Mouse (Mus musculus) embryonic facial prominence, embryonic 14.5 days (tissue): ENCODE results near the gene Mest. TPM values are rescaled to one million over a fixed set of nuclear protein-coding genes. Genes with fewer than 3 reads are reported as not detected.

Experiments
- ATAC-seq: fragments of 200-750 bp; cut with Nextera tagmentation; 2 replicates; pipeline ENCODE4 v1.8.0; 2017; ENCODE audit warnings: low read depth, moderate number of reproducible peaks, moderate TSS enrichment
- DNase-seq: peaks from one replicate; pipeline ENCODE4 v3.0.0-alpha.2; 2015; ENCODE audit warnings: low spot score
- H3K27ac ChIP-seq: fragments of 300-500 bp; sonication (generic); replicated peaks from 2 replicates; pipeline ENCODE4 v1.5.1; 2014; ENCODE audit warnings: low read depth, mild to moderate bottlenecking, low read length, moderate library complexity
- H3K27me3 ChIP-seq: fragments of 300-500 bp; sonication (generic); replicated peaks from 2 replicates; pipeline ENCODE4 v1.6.1; 2014; ENCODE audit warnings: low read length; ENCODE audit not compliant: control insufficient read depth, insufficient read depth
- H3K36me3 ChIP-seq: fragments of 300-500 bp; sonication (generic); 2 replicates; pipeline ENCODE4 v1.6.1; 2014; ENCODE audit warnings: low read length, mixed read lengths; ENCODE audit not compliant: control insufficient read depth, insufficient read depth
- H3K4me1 ChIP-seq: fragments of 300-500 bp; sonication (generic); 2 replicates; pipeline ENCODE4 v1.6.1; 2014; ENCODE audit warnings: antibody characterized with exemption, low read length; ENCODE audit not compliant: control insufficient read depth, insufficient read depth
- H3K4me2 ChIP-seq: fragments of 300-500 bp; sonication (generic); 2 replicates; pipeline ENCODE4 v1.6.1; 2014; ENCODE audit warnings: low read depth, mild to moderate bottlenecking, low read length, moderate library complexity, mixed read lengths
- H3K4me3 ChIP-seq: fragments of 300-500 bp; sonication (generic); 2 replicates; pipeline ENCODE4 v1.5.1; 2014; ENCODE audit warnings: low read depth, mild to moderate bottlenecking, low read length
- H3K9ac ChIP-seq: fragments of 300-500 bp; sonication (generic); 2 replicates; pipeline ENCODE4 v1.6.1; 2014; ENCODE audit warnings: low read depth, mild to moderate bottlenecking, low read length, moderate library complexity, mixed read lengths
- H3K9me3 ChIP-seq: fragments of 300-500 bp; sonication (generic); 2 replicates; pipeline ENCODE4 v1.6.1; 2016; ENCODE audit warnings: low read length; ENCODE audit not compliant: control insufficient read depth
- WGBS: fragments of 180-500 bp; shearing (Covaris S2); extraction: QIAGEN DNeasy Blood & Tissue Kit; methylation state at CpG from one replicate; pipeline ENCODE4 v1.1.7; 2014; 5-methylcytosine and 5-hydroxymethylcytosine counted together
- polyA plus RNA-seq: library from polyadenylated mRNA; unstranded; fragments of >200 nt; fragmentation: Nextera tagmentation; extraction: Ambion mirVana; gene quantifications from 2 replicates; pipeline ENCODE4 v1.2.1, GENCODE M21; 2014

Mest gene
- polyA plus RNA-seq: 2,046 and 2,257 TPM in 2 replicates

DNA sequence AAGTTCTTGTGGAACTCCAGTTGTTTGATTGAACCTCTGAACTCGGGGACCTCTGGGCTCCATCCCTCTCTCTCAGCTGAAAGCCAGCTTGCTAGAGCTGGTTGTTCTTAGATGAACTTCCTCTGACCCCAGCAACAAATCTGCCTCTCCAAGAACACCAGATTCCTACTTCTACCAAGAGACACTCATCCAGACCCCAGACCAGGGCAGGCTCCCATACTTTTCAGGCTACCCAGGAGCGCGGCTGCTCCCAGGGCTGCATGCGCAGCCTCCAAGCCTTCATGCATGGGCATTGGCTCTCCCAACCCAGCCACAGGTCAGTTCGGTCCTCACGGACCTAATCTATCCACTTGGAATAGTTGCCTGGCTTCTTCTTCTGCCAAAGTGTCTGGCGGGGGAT is at the start of gene Mest:
Gene Mest, plus strand, starts transcription at position 217 of the 400 bp plus-strand sequence.
- Histone ChIP-seq H3K36me3 (no peaks in the 10 kb centered on the region), H3K9me3 (no peaks in the 10 kb centered on the region), H3K27me3 (no peaks in the 10 kb centered on the region), H3K4me3 (no peak within 1 kb of the TSS), H3K4me1 (peaks cover 4% of the 10 kb centered on the region; the same call in 1 of the 2 replicates), H3K4me2 (no peak within 1 kb of the TSS), H3K9ac (no peak within 1 kb of the TSS), H3K27ac (no peak within 1 kb of the TSS)
- WGBS: 71% methylated on average over 7 of the region's 7 CpGs
- ATAC-seq (no peak), DNase-seq (no peak)

DNA sequence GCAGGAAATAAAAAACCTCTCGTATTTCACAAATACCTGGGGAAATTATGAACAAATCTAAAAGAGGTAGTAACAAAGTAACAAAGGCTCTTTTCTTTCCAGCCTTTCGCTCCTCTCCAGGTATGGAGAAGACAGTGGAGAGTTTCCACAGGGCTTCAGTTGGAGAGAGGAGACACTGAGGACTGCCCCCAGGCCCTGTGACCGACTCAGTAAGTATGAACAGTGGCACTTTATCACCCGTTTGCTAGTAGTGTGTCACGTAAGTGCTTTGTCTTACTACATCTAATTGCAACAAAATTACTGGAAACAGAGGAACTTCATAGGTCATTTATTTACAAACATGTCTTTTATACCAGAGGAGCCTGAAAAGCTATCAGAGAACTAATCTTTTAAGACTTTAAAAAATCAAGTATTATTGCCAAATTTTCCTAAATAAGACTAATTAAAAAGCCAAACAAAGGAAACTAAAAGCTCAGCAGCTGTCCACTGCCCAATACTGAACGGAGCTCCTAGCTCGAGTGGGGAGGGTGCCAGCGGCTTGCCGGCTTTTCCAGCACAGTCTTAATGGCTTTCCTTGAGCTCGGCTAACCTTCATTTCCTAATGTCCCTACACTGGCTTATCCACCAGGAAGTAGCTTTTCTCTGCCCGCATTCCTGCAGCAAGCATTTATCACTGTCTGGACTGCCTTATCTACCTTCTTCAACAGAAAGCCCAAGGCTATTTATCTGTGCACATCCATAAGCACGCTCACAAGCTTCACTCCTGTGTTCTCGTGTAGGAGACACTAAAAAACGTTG is 49.4 kb upstream of the Mest start:
- peak overlapping the region; percentile 65; the same call in 1 of the 2 replicates for H3K9ac ChIP-seq
- 19% methylated on average over 14 of the region's 14 CpGs for WGBS
- DNase-seq: peak; percentile 64

DNA sequence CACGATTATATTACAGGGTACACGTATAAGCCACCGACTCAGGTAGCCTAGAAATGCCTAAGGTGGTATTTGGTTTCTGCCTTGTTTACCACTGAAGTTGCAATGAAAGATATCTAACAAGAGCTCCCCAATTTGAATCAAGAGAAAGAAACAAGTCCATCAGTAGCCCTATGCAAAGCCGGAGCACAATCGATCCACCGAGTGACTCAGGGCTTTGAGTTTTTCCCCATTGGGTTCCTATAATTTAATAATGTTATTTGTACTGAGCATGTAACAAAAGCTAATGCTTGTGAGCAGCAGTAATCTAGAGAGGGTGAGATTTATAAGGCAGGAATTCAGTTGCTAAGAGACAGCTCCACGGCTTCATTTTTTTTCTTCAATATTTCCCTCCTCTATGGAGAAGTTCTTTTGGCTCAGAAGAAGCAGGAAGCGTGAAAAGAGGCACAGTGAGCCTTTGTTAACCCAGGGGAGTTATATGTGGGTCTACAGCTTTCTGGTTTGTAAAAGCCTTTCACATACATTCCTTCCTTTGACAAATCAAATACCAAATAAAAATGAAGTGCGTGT is 48.5 kb upstream of the Mest start:
- H3K9me3 ChIP-seq: no peaks in the 10 kb centered on the region
- H3K9ac ChIP-seq: peak overlapping the region; percentile 65
- ATAC-seq (peak; percentile 53; the same call in 1 of the 2 replicates), DNase-seq (peak; percentile 89)
- peak overlapping the region; percentile 48 for H3K4me2 ChIP-seq
- H3K4me1 ChIP-seq: peaks cover 61% of the 10 kb centered on the region
- 24% methylated on average over 9 of the region's 9 CpGs for WGBS
- H3K27ac ChIP-seq: peak overlapping the region; percentile 98
- no peaks in the 10 kb centered on the region for H3K36me3 ChIP-seq
- peak overlapping the region; percentile 11; the same call in 1 of the 2 replicates for H3K4me3 ChIP-seq
- no peaks in the 10 kb centered on the region for H3K27me3 ChIP-seq

More for the DNA sequence above, 49.4 kb upstream of the Mest start:
- Histone ChIP-seq H3K4me3 (peak overlapping the region; percentile 11; the same call in 1 of the 2 replicates), H3K27me3 (no peaks in the 10 kb centered on the region), H3K9me3 (no peaks in the 10 kb centered on the region), H3K36me3 (no peaks in the 10 kb centered on the region), H3K4me2 (peak overlapping the region; percentile 48), H3K27ac (peak overlapping the region; percentile 98), H3K4me1 (peaks cover 63% of the 10 kb centered on the region)
- ATAC-seq: 0 out of 2 replicates have a peak, but pooled peaks have one; percentile 26

DNA sequence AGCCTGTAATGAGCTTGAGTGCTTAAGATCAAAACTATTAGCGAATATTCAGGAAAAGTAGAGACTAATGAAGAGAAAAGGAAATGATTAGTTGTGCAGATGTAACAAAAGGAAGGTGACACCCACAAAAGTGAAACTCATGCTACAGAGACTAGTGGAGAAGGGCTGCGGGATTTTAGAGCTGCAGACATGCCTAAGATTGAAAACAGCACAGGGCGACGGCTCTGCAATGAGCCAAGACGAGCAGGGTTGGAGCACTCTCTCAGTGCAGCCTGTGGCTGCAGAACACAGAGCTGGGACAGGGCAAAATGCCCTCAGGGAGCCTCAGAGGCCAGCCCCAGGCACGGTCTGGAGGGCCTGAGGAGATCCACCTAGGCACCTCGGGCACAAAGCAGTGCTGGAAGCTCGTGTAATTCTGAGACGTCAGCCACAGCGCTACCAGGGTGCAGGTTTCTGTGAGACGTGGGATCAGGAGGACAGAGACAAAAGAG is 48.0 kb upstream of the Mest start:
- H3K27ac ChIP-seq: peak overlapping the region; percentile 98
- H3K36me3 ChIP-seq: no peaks in the 10 kb centered on the region
- no peaks in the 10 kb centered on the region for H3K27me3 ChIP-seq
- H3K9ac ChIP-seq: peak overlapping the region; percentile 65
- H3K9me3 ChIP-seq: no peaks in the 10 kb centered on the region
- peak; percentile 75 for DNase-seq
- H3K4me2 ChIP-seq: peak overlapping the region; percentile 48
- 10% methylated on average over 11 of the region's 11 CpGs for WGBS
- H3K4me1 ChIP-seq: peaks cover 62% of the 10 kb centered on the region
- H3K4me3 ChIP-seq: peak overlapping the region; percentile 8; the same call in 1 of the 2 replicates
- ATAC-seq: peak; percentile 61

DNA sequence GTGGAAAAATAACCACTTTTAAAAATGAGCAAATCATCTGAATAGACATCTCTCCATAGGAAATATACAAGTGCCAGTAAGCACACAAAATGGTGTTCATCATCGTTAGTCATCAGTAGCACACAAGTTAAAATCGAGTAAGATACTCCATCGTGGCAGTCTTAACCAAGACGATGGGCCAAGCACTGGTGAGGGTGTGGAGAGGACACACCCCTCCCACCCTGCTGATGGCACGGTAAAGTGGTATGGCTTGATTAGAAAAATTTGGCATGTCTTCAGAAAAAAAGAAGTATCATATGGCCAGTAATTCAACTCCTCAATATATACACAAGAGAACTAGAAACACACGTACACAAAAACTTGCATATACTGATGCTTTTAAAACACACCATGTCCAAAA is 46.8 kb upstream of the Mest start:
- DNase-seq: no peak
- no peak for ATAC-seq
- no peaks in the 10 kb centered on the region for H3K36me3 ChIP-seq
- H3K27me3 ChIP-seq: no peaks in the 10 kb centered on the region
- H3K4me3 ChIP-seq: no peak overlapping the region
- H3K9ac ChIP-seq: no peak overlapping the region
- no peaks in the 10 kb centered on the region for H3K9me3 ChIP-seq
- peak overlapping the region; percentile 98 for H3K27ac ChIP-seq
- H3K4me2 ChIP-seq: 0 out of 2 replicates have a peak overlapping the region, but pooled peaks have one; percentile 10
- WGBS: 66% methylated on average over 6 of the region's 6 CpGs
- H3K4me1 ChIP-seq: peaks cover 62% of the 10 kb centered on the region

DNA sequence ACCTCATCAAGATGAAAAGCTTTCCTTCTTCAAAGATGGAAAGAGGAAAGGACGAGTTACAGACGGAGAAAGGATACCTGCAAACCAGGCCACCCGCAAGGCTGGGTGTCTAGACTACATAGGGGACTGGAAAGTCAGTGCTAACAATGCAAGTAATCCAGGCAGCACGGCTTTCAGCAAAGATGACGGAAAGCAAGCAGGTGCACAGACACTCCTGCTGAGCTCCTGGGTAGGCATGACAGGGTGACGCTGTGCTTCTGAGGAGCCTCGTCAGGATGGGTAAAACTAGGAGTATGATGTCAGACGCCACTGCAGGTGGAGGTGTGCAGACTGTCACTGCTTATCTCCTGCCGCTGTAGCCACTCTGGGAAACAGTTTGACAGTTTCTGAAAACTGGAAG is 45.8 kb upstream of the Mest start:
- no peak overlapping the region for H3K4me2 ChIP-seq
- no peaks in the 10 kb centered on the region for H3K9me3 ChIP-seq
- H3K4me3 ChIP-seq: no peak overlapping the region
- WGBS: 73% methylated on average over 9 of the region's 9 CpGs
- no peaks in the 10 kb centered on the region for H3K27me3 ChIP-seq
- DNase-seq: no peak
- no peak for ATAC-seq
- no peaks in the 10 kb centered on the region for H3K36me3 ChIP-seq
- H3K4me1 ChIP-seq: peaks cover 63% of the 10 kb centered on the region
- H3K9ac ChIP-seq: no peak overlapping the region
- H3K27ac ChIP-seq: peak overlapping the region; percentile 98; the same call in 1 of the 2 replicates

DNA sequence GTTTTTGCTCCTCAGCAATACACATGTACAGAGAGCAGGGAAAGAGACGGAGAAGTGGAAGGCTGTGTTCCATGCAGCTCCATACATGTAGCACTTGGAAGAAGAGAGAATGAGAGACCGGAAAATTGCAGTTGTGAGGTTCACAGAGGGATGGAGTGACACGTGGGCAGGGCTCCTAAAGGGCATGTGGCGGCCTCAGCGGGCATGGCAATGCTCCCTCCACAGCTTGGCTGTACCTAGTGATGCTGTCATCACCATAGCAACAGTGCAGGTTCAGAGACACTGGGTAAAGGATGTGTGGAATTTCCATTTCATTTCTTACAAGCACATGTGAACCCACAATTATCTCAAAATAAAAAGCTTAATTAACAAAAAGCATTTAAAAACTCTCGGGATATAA is 44.9 kb upstream of the Mest start:
- Histone ChIP-seq H3K4me1 (peaks cover 64% of the 10 kb centered on the region), H3K27ac (peak overlapping the region; percentile 4; the same call in 1 of the 2 replicates), H3K4me2 (0 out of 2 replicates have a peak overlapping the region, but pooled peaks have one; percentile 10), H3K9me3 (no peaks in the 10 kb centered on the region), H3K4me3 (no peak overlapping the region), H3K27me3 (no peaks in the 10 kb centered on the region), H3K9ac (no peak overlapping the region), H3K36me3 (no peaks in the 10 kb centered on the region)
- ATAC-seq (no peak), DNase-seq (no peak)
- 68% methylated on average over 6 of the region's 6 CpGs for WGBS

DNA sequence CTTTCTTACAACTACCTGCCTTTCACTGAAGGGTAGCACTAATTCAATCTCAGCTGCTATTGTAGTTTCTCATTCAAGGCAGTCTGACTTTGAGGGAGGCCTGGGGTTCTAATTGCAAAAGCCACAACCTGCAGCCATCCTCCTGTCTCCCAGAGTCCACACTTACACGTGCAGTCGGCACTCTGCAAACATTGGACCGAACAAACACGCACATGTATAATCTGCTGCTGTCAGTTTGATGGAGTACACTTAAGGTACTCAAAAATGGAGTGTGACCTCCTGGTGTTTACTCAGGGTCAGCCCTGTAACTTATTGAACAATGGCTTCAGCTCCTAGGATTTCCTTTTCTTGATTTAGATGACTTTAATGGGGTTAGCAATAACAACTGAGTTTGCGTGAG is 43.8 kb upstream of the Mest start:
- H3K27ac ChIP-seq: peak overlapping the region; percentile 24
- H3K36me3 ChIP-seq: no peaks in the 10 kb centered on the region
- no peak overlapping the region for H3K9ac ChIP-seq
- no peaks in the 10 kb centered on the region for H3K27me3 ChIP-seq
- H3K4me1 ChIP-seq: peaks cover 58% of the 10 kb centered on the region
- DNase-seq (no peak), ATAC-seq (no peak)
- H3K9me3 ChIP-seq: no peaks in the 10 kb centered on the region
- WGBS: 73% methylated on average over 5 of the region's 5 CpGs
- H3K4me3 ChIP-seq: no peak overlapping the region
- no peak overlapping the region for H3K4me2 ChIP-seq
